Mouse (Mus musculus): ENCODE measurements around the gene Lrrc57. TPM values are rescaled to one million over a fixed set of nuclear protein-coding genes. Genes with fewer than 3 reads are reported as not detected.

Lrrc57 gene
- polyA plus RNA-seq, 1 experiment from 2014 or later, result 34.8 TPM

- peaks cover 20% of the 10 kb centered on the region for H3K36me3 ChIP-seq
- peaks cover 9% of the 10 kb centered on the region for H3K4me1 ChIP-seq (replicated peaks)
- no peak overlapping the region for H3K9ac ChIP-seq
- WGBS, result 74% methylated on average over 2 of the region's 2 CpGs
- H3K27ac ChIP-seq (replicated peaks), result no peak overlapping the region
- no peak for ATAC-seq (ENCODE audit: low FRiP score, low read depth)
- H3K9me3 ChIP-seq, result no peaks in the 10 kb centered on the region
- no peaks in the 10 kb centered on the region for H3K27me3 ChIP-seq
- no peak overlapping the region for H3K4me3 ChIP-seq
- no peak overlapping the region for H3K4me2 ChIP-seq
These were observed 21.3 kb upstream of the Lrrc57 start for GRCm38 (mm10) chr2:120630655-120631054.

DNA sequence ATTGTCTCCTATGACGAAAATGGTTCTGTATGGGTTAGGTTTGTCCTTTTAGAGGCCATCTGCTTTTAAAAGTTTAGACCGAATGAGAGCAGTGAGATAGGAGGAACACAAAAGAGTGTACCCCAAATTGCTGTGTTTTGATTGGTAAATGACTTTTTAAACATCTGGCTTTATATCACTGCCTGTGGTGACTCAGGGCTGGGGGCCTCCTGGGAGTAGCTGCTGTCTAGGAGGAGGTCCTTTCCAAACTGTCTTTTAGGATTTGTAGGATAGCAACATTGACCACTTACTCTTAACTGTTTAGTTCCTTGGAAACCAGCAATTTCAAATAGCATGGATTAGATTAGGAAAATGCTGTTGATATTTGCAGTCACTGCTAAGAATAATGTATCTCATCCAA is 20.9 kb upstream of the Lrrc57 start:
- no peak overlapping the region for H3K27ac ChIP-seq (replicated peaks)
- no peak overlapping the region for H3K4me3 ChIP-seq
- no peaks in the 10 kb centered on the region for H3K9me3 ChIP-seq
- H3K36me3 ChIP-seq, result peaks cover 17% of the 10 kb centered on the region
- no peak for ATAC-seq (ENCODE audit: low FRiP score, low read depth)
- H3K4me2 ChIP-seq, result 0 out of 2 replicates have a peak overlapping the region, but pooled peaks have one; percentile 76
- H3K4me1 ChIP-seq (replicated peaks), result peaks cover 9% of the 10 kb centered on the region
- H3K9ac ChIP-seq, result no peak overlapping the region
- 82% methylated on average over 2 of the region's 2 CpGs for WGBS
- H3K27me3 ChIP-seq, result no peaks in the 10 kb centered on the region

DNA sequence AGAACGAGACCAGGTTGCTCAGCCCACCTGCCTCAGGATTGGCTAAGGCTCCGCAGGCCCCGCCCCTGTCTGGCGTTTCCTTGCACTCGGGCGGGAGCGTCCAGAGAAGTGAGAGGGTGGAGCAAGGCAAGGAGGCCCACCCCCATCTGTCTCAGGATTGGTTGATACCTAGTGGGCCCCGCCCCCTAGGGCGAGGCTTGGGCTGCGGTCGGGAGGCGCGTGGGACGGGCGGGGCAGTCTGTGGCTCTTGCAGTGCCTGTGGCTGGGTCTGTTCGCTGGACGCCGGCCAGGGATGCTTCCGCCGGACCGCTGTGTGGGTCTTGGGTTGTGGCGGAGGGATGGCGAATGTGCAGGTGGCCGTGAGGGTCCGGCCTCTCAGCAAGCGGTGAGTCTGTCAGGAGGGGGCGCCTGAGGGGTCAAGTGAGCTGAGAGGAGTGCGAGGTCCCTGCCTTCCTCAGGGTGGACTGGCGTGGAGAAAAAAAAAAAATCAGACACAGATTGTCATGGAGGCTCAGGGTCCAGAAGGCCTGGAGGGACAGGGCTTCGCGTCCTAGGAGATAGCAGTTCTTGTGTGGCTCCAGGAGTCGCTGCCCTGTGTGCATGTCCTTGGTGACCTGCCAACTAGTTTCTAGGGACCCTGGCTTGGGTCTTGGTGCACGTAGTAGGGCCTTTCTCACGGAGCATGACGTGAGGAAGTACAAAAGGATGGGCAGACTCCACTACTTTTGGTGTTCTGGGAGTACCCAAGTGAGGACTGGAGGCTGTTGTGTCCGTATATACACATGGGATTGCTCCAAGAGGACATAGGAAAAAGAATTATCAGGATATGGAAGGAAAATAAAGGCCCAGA is 19.8 kb upstream of the Lrrc57 start, which contains the start of gene Stard9:
Stard9 (plus strand) TSS at position 236 of the 850 bp plus-strand sequence.
- peak within 1 kb of the TSS; percentile 58 for H3K4me3 ChIP-seq
- peak within 1 kb of the TSS; percentile 58 for H3K9ac ChIP-seq
- H3K4me2 ChIP-seq, result peak within 1 kb of the TSS; percentile 76
- H3K36me3 ChIP-seq, result peaks cover 9% of the 10 kb centered on the region; the same call in 1 of the 2 replicates
- peak; percentile 100 for ATAC-seq (ENCODE audit: low FRiP score, low read depth)
- no peaks in the 10 kb centered on the region for H3K9me3 ChIP-seq
- WGBS, result 2% methylated on average over 36 of the region's 36 CpGs
- H3K4me1 ChIP-seq (replicated peaks), result peaks cover 9% of the 10 kb centered on the region
- H3K27ac ChIP-seq (replicated peaks), result peak within 1 kb of the TSS; percentile 72
- no peaks in the 10 kb centered on the region for H3K27me3 ChIP-seq

GRCm38 (mm10) chr2:120628076-120628865 is 19.0 kb upstream of the Lrrc57 start:
- peak overlapping the region; percentile 72 for H3K27ac ChIP-seq (replicated peaks)

GRCm38 (mm10) chr2:120622920-120623319 is 13.6 kb upstream of the Lrrc57 start:
- peaks cover 19% of the 10 kb centered on the region for H3K36me3 ChIP-seq
- H3K4me1 ChIP-seq (replicated peaks), result no peaks in the 10 kb centered on the region
- H3K4me3 ChIP-seq, result no peak overlapping the region
- H3K9me3 ChIP-seq, result no peaks in the 10 kb centered on the region
- H3K27me3 ChIP-seq, result no peaks in the 10 kb centered on the region
- no peak overlapping the region for H3K9ac ChIP-seq
- ATAC-seq (ENCODE audit: low FRiP score, low read depth), result no peak
- H3K4me2 ChIP-seq, result no peak overlapping the region
- H3K27ac ChIP-seq (replicated peaks), result no peak overlapping the region

More at GRCm38 (mm10) chr2:120628076-120628865, 19.0 kb upstream of the Lrrc57 start:
- H3K4me2 ChIP-seq, result peak overlapping the region; percentile 76
- 0 out of 2 replicates have a peak overlapping the region, but pooled peaks have one; percentile 33 for H3K9ac ChIP-seq
- peaks cover 6% of the 10 kb centered on the region; the same call in 1 of the 2 replicates for H3K36me3 ChIP-seq
- H3K4me3 ChIP-seq, result peak overlapping the region; percentile 58
- H3K9me3 ChIP-seq, result no peaks in the 10 kb centered on the region
- WGBS, result 29% methylated on average over 10 of the region's 10 CpGs
- H3K4me1 ChIP-seq (replicated peaks), result peaks cover 9% of the 10 kb centered on the region
- peak; percentile 54 for ATAC-seq (ENCODE audit: low FRiP score, low read depth)
- H3K27me3 ChIP-seq, result no peaks in the 10 kb centered on the region

GRCm38 (mm10) chr2:120619538-120619937 is 10.2 kb upstream of the Lrrc57 start:
- WGBS, result 92% methylated on average over 1 of the region's 1 CpGs
- Histone ChIP-seq H3K36me3 (peaks cover 37% of the 10 kb centered on the region), H3K27me3 (no peaks in the 10 kb centered on the region), H3K4me1 (replicated peaks) (no peaks in the 10 kb centered on the region), H3K9me3 (no peaks in the 10 kb centered on the region), H3K4me3 (no peak overlapping the region), H3K4me2 (no peak overlapping the region), H3K9ac (no peak overlapping the region), H3K27ac (replicated peaks) (no peak overlapping the region)
- ATAC-seq (ENCODE audit: low FRiP score, low read depth), result no peak

- 89% methylated on average over 5 of the region's 5 CpGs for WGBS
- Histone ChIP-seq H3K4me1 (replicated peaks) (no peaks in the 10 kb centered on the region), H3K4me3 (no peak overlapping the region), H3K36me3 (peaks cover 44% of the 10 kb centered on the region), H3K27me3 (no peaks in the 10 kb centered on the region), H3K27ac (replicated peaks) (no peak overlapping the region), H3K9me3 (no peaks in the 10 kb centered on the region), H3K4me2 (no peak overlapping the region), H3K9ac (no peak overlapping the region)
- ATAC-seq (ENCODE audit: low FRiP score, low read depth), result no peak
These were observed 7.2 kb upstream of the Lrrc57 start for GRCm38 (mm10) chr2:120616279-120617163.

- Histone ChIP-seq H3K4me1 (replicated peaks) (peaks cover 24% of the 10 kb centered on the region), H3K9ac (no peak overlapping the region), H3K27ac (replicated peaks) (no peak overlapping the region), H3K9me3 (no peaks in the 10 kb centered on the region), H3K36me3 (peaks cover 23% of the 10 kb centered on the region), H3K4me2 (no peak overlapping the region), H3K4me3 (no peak overlapping the region), H3K27me3 (no peaks in the 10 kb centered on the region)
- ATAC-seq (ENCODE audit: low FRiP score, low read depth), result no peak
- 85% methylated on average over 6 of the region's 6 CpGs for WGBS
These were observed 3.2 kb downstream of the Lrrc57 start for GRCm38 (mm10) chr2:120606021-120606690.

DNA sequence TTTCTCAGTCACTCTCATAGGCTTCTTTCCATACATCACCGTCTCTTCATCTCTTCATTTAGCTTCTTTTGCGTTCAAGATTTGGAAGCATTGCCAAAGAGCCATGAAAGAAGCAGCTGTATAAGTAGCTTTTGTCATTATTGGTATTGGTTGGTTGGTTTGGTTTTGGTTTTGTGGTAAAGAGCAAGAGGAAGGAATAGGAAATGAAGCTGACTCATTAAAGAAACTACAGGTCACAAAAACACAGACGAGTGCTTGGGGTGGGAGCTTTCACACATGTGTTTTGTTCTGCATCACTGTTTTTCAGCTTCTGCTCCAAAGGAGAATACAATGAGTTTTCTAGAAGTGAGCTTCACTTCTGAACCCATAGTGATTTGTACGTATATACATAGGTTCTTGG is 9.8 kb downstream of the Lrrc57 start:
- H3K9ac ChIP-seq, result no peak overlapping the region
- 90% methylated on average over 4 of the region's 4 CpGs for WGBS
- H3K4me3 ChIP-seq, result no peak overlapping the region
- peaks cover 61% of the 10 kb centered on the region for H3K36me3 ChIP-seq
- no peaks in the 10 kb centered on the region for H3K27me3 ChIP-seq
- no peak overlapping the region for H3K27ac ChIP-seq (replicated peaks)
- H3K9me3 ChIP-seq, result no peaks in the 10 kb centered on the region
- no peak for ATAC-seq (ENCODE audit: low FRiP score, low read depth)
- no peaks in the 10 kb centered on the region for H3K4me1 ChIP-seq (replicated peaks)
- H3K4me2 ChIP-seq, result no peak overlapping the region

GRCm38 (mm10) chr2:120597734-120598133 is 11.6 kb downstream of the Lrrc57 start:
- Histone ChIP-seq H3K4me3 (no peak overlapping the region), H3K36me3 (peaks cover 54% of the 10 kb centered on the region)
- 93% methylated on average over 2 of the region's 2 CpGs for WGBS

DNA sequence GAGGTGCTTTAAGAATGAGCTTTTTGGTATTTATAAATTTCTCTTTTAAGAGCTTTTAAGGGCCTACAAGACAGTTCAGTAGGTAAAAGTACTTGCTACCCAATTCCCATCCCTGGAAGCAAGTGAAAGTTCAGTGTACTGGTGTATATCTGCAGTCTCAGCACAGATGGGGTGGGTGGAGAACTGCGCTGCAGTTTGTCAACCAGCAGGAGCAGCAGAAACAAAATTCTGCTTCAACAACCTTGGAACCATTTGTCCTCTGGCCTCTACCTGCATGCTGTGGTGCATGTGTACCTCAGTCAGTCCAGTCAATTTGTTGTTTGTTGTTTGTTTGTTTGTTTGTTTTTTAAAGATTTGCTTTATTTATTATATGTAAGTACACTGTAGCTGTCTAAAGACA is 17.1 kb downstream of the Lrrc57 start:
- WGBS, result 90% methylated on average over 1 of the region's 1 CpGs
- no peak for ATAC-seq (ENCODE audit: low FRiP score, low read depth)
- no peaks in the 10 kb centered on the region for H3K27me3 ChIP-seq
- peaks cover 28% of the 10 kb centered on the region for H3K36me3 ChIP-seq
- H3K27ac ChIP-seq (replicated peaks), result no peak overlapping the region
- no peaks in the 10 kb centered on the region for H3K9me3 ChIP-seq
- no peak overlapping the region for H3K9ac ChIP-seq
- H3K4me1 ChIP-seq (replicated peaks), result no peaks in the 10 kb centered on the region
- no peak overlapping the region for H3K4me3 ChIP-seq
- no peak overlapping the region for H3K4me2 ChIP-seq

More at GRCm38 (mm10) chr2:120597734-120598133, 11.6 kb downstream of the Lrrc57 start:
- no peaks in the 10 kb centered on the region for H3K4me1 ChIP-seq (replicated peaks)
- ATAC-seq (ENCODE audit: low FRiP score, low read depth), result no peak
- H3K27ac ChIP-seq (replicated peaks), result no peak overlapping the region
- H3K9ac ChIP-seq, result no peak overlapping the region
- H3K27me3 ChIP-seq, result no peaks in the 10 kb centered on the region
- no peaks in the 10 kb centered on the region for H3K9me3 ChIP-seq
- no peak overlapping the region for H3K4me2 ChIP-seq
